Mouse (Mus musculus): ENCODE measurements at regions not wholly inside any gene's neighbourhood (a gene's known extent, or its start where the extent isn't known, plus 50 kb on each side); places are given as distances from the start of the nearest gene placed in this dataset.

- no peak for DNase-seq
Measured at GRCm38 (mm10) chr1:156990567-156991494, 51.4 kb upstream of the Ralgps2 start.

GRCm38 (mm10) chr1:156990112-156990511, 50.7 kb upstream of the Ralgps2 start:
- no peak for DNase-seq

DNA sequence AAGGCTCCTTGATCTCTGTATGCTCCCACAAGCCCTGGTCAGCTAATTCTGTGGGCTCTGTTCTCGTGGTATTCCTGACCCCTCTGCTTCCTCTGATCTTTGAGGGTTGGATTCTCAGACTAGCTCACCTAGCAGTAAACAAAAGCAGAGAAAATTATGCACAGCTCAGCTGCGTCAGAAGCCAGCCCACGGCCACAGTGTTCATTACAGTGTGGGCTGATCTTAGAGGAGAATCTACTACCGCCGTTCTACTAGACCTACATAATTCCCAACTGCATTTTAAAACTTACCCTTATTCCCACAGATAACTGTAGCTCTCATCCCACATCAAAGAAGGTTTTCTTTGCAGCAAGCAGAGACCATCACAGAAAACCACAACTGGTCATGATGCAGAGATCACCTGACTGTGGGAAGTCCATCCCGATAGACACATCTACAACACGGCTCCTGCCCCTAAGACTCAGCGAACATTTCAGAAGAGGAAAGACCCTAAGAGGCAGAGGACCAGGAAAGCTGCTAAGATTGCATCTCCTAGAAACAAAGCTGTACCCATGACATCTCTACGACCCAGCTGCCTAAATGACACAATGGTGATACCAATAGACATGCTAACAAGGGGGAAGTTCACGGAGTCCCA, 49.8 kb upstream of the Ralgps2 start:
- no peak for DNase-seq
